Mouse (Mus musculus) midbrain, embryonic 15.5 days (tissue): Measurements from ENCODE around the gene Timd4. TPM values are rescaled to one million over a fixed set of nuclear protein-coding genes. Genes with fewer than 3 reads are reported as not detected.

Experiments used
- ATAC-seq: fragments of 200-750 bp; cut with Nextera tagmentation; replicated peaks from 2 replicates; pipeline ENCODE4 v1.8.0; 2017; ENCODE audit warnings: moderate TSS enrichment
- H3K27ac ChIP-seq: fragments of 300-500 bp; sonication (generic); 2 replicates; pipeline ENCODE4 v1.5.1; 2015; ENCODE audit warnings: mild to moderate bottlenecking, inconsistent platforms
- H3K27me3 ChIP-seq: fragments of 300-500 bp; sonication (generic); replicated peaks from 2 replicates; pipeline ENCODE4 v1.6.1; 2015; ENCODE audit warnings: inconsistent platforms
- H3K36me3 ChIP-seq: fragments of 300-500 bp; sonication (generic); replicated peaks from 2 replicates; pipeline ENCODE4 v1.6.1; 2015; ENCODE audit warnings: inconsistent platforms
- H3K4me1 ChIP-seq: fragments of 300-500 bp; sonication (generic); 2 replicates; pipeline ENCODE4 v1.6.1; 2015; ENCODE audit warnings: inconsistent platforms
- H3K4me2 ChIP-seq: fragments of 300-500 bp; sonication (generic); 2 replicates; pipeline ENCODE4 v1.6.1; 2015; ENCODE audit warnings: inconsistent platforms, mild to moderate bottlenecking, moderate library complexity
- H3K4me3 ChIP-seq: fragments of 300-500 bp; sonication (generic); 2 replicates; pipeline ENCODE4 v1.5.1; 2015; ENCODE audit warnings: mild to moderate bottlenecking, inconsistent platforms
- H3K9ac ChIP-seq: fragments of 300-500 bp; sonication (generic); 2 replicates; pipeline ENCODE4 v1.6.1; 2015; ENCODE audit warnings: mild to moderate bottlenecking, inconsistent platforms
- H3K9me3 ChIP-seq: fragments of 300-500 bp; sonication (generic); 2 replicates; pipeline ENCODE4 v1.6.1; 2016; ENCODE audit warnings: inconsistent platforms
- WGBS: fragments of 180-500 bp; shearing (Covaris S2); methylation state at CpG from one replicate; pipeline ENCODE4 v1.1.7; 2015; ENCODE audit warnings: mixed read lengths; 5-methylcytosine and 5-hydroxymethylcytosine counted together
- polyA plus RNA-seq: library from polyadenylated mRNA; unstranded; fragments of >200 nt; fragmentation: Nextera tagmentation; extraction: Ambion mirVana; gene quantifications from 2 replicates; pipeline ENCODE4 v1.2.1, GENCODE M21; 2015

Gene Timd4
- polyA plus RNA-seq = 0.10 TPM in 1 of 2 replicates, not detected in the other

DNA sequence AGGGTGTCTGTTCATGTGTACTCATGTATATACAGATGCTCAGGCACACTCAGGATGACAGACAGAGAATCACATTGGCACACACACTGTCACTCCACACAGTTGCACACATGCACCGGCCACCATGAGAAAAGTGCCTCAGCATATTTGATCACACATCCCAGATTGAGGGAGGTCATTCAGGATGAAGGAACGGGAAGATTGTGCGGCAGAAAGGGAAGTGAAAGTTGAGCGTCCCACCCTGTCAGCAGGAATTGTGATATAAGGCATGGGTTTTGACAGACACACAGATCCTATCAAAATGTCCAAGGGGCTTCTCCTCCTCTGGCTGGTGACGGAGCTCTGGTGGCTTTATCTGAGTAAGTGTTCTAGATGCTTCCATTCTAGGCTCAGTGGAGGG is at the start of gene Timd4:
Gene Timd4 (plus strand): TSS at position 290 of the 400 bp plus-strand sequence.
- 90% methylated on average over 5 of the region's 5 CpGs for WGBS
- Histone ChIP-seq H3K4me2 (no peak within 1 kb of the TSS), H3K9me3 (no peaks in the 10 kb centered on the region)

DNA sequence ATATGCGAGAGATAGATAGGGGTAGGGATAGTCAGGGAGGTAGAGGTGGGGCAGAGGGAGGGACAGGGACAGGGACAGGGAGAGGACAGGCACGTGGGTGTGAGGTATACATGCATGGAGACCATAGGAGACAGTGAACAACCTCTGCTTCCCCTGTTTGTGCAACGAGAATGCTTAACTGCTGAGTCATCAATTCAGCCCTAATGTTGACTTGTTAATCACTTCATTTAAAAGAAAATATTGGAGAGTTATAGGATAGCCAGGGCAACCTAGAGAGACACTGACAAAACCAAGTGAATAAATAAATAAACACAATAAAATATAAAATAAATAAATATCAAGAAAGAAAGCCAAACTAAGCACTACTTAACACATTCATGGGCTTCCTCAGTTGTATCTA is 33.7 kb upstream of the Timd4 start:
- no peaks in the 10 kb centered on the region for H3K4me1 ChIP-seq
- no peak overlapping the region for H3K4me2 ChIP-seq
- H3K27me3 ChIP-seq = no peaks in the 10 kb centered on the region
- no peaks in the 10 kb centered on the region for H3K9me3 ChIP-seq
- no peak overlapping the region for H3K4me3 ChIP-seq
- H3K9ac ChIP-seq = no peak overlapping the region
- 76% methylated on average over 3 of the region's 3 CpGs for WGBS
- no peak overlapping the region for H3K27ac ChIP-seq
- H3K36me3 ChIP-seq = no peaks in the 10 kb centered on the region
- no peak for ATAC-seq

More for the DNA sequence above, at the start of gene Timd4:
- Histone ChIP-seq H3K36me3 (no peaks in the 10 kb centered on the region), H3K9ac (no peak within 1 kb of the TSS), H3K4me1 (no peaks in the 10 kb centered on the region), H3K27me3 (no peaks in the 10 kb centered on the region), H3K4me3 (no peak within 1 kb of the TSS), H3K27ac (no peak within 1 kb of the TSS)
- no peak for ATAC-seq

DNA sequence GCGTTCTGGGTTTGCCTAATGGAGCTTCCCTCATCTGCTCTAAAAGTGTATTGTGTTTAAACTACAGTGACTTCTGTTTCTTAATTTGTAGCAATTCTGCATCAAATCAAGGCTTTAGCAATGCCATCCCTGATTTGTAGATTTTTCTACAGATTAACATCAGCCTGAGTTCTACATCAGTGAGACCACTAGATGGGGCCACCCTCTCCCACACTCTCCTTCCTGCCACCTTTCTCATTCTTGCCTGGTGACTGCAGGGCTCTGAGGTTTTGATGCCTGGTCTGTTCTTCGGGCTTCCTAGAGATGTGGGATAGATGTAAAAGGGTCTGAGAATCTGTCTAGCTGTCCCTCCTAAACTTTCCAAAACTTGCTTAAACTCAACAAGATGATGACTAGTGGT is 30.8 kb upstream of the Timd4 start:
- H3K4me2 ChIP-seq = no peak overlapping the region
- no peaks in the 10 kb centered on the region for H3K27me3 ChIP-seq
- H3K9me3 ChIP-seq = no peaks in the 10 kb centered on the region
- no peak overlapping the region for H3K27ac ChIP-seq
- H3K36me3 ChIP-seq = no peaks in the 10 kb centered on the region
- no peaks in the 10 kb centered on the region for H3K4me1 ChIP-seq
- no peak overlapping the region for H3K9ac ChIP-seq
- WGBS = 87% methylated on average over 2 of the region's 2 CpGs
- no peak overlapping the region for H3K4me3 ChIP-seq
- ATAC-seq = no peak

DNA sequence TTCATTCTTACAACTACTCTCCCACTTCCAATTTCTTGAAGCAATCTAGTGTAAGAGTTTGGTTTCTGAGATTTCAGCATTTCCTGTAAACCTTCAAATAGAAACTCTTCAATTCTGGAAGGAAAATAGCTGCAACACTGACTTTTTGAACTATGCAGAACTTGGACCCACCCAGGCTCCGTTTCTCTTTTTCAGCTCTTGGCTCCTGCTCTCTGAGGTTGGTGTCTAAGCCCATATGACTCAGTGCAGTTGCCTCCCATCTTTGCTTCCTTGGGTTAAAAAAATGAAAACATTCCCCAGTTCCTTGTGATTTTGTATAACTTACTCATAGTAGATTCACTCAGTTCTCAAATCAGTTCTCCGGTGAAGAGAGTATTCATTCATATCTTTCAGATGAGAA is 6.2 kb upstream of the Timd4 start:
- H3K27me3 ChIP-seq = no peaks in the 10 kb centered on the region
- H3K4me3 ChIP-seq = no peak overlapping the region
- no peaks in the 10 kb centered on the region for H3K36me3 ChIP-seq
- WGBS = 94% methylated on average over 2 of the region's 2 CpGs
- no peak overlapping the region for H3K9ac ChIP-seq
- H3K4me1 ChIP-seq = no peaks in the 10 kb centered on the region
- no peaks in the 10 kb centered on the region for H3K9me3 ChIP-seq
- no peak for ATAC-seq
- no peak overlapping the region for H3K27ac ChIP-seq
- H3K4me2 ChIP-seq = no peak overlapping the region

DNA sequence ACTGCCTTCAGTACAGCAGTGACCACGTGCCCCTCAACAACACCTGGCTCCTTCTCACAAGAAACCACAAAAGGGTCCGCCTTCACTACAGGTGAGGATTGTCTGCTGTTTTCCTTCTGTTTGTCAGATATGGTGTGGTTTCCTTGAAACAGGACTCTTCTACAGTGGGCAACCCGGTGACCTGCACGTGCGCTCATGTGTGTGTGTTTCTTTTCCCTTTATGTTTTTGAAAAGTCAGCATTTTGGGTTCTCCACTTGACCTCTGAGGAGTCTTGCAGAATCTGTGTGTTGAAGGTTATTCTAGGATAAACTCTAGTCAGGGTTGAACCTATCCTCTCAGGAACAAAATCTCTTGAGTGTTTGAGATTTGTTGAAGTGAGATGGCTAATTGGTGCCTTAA is 7.1 kb downstream of the Timd4 start:
- 89% methylated on average over 5 of the region's 5 CpGs for WGBS
- no peak overlapping the region for H3K9ac ChIP-seq
- no peaks in the 10 kb centered on the region for H3K27me3 ChIP-seq
- H3K36me3 ChIP-seq = no peaks in the 10 kb centered on the region
- H3K27ac ChIP-seq = no peak overlapping the region
- no peaks in the 10 kb centered on the region for H3K4me1 ChIP-seq
- no peak overlapping the region for H3K4me2 ChIP-seq
- ATAC-seq = no peak
- no peak overlapping the region for H3K4me3 ChIP-seq
- H3K9me3 ChIP-seq = no peaks in the 10 kb centered on the region

DNA sequence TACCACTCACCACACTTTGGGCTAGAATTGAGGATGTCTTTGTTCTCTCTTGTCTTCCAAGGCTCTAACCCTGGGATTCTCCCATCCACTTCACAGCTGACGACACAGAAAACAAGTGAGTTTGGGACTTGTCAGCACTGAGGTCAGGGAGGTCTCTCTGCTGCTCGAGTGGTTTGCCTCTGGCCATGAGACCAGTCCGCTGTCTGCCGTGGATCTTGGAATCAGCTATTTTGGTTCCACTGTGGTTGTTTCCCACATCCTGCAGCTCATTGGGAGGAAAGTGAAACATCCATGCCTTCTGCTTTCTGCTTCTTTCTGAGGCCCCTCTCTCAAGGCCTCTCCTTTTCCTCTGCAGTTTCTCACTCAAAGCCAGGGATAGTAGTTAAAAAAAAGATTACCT is 9.3 kb downstream of the Timd4 start:
- H3K9ac ChIP-seq = no peak overlapping the region
- WGBS = 58% methylated on average over 4 of the region's 4 CpGs
- H3K4me3 ChIP-seq = no peak overlapping the region
- no peaks in the 10 kb centered on the region for H3K36me3 ChIP-seq
- H3K27ac ChIP-seq = no peak overlapping the region
- H3K27me3 ChIP-seq = no peaks in the 10 kb centered on the region
- no peaks in the 10 kb centered on the region for H3K4me1 ChIP-seq
- no peak for ATAC-seq
- no peaks in the 10 kb centered on the region for H3K9me3 ChIP-seq
- no peak overlapping the region for H3K4me2 ChIP-seq

DNA sequence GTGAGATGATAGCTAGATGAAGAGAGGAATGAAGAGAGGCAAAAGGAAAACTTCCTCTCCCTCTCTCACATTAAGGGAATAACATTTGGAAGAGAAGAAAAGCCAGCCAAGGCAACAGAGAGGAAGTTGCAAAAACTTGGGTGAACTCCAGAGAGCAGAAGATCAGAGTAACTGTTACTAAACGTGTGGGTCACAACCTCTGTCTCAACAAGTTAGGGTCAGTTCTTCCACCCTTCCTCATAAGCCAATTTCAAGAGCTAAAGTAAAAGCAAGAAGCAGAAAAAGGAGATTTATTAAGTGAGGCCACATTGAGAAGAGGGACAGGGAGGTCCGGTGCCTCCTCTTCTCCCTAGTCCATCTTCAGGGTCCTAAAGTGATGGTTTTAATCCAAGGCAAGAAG is 19.7 kb downstream of the Timd4 start:
- Histone ChIP-seq H3K27me3 (no peaks in the 10 kb centered on the region), H3K36me3 (no peaks in the 10 kb centered on the region), H3K9ac (no peak overlapping the region), H3K4me3 (no peak overlapping the region), H3K4me2 (no peak overlapping the region), H3K27ac (no peak overlapping the region), H3K4me1 (no peaks in the 10 kb centered on the region), H3K9me3 (no peaks in the 10 kb centered on the region)
- ATAC-seq = no peak
- WGBS = 84% methylated on average over 2 of the region's 2 CpGs

DNA sequence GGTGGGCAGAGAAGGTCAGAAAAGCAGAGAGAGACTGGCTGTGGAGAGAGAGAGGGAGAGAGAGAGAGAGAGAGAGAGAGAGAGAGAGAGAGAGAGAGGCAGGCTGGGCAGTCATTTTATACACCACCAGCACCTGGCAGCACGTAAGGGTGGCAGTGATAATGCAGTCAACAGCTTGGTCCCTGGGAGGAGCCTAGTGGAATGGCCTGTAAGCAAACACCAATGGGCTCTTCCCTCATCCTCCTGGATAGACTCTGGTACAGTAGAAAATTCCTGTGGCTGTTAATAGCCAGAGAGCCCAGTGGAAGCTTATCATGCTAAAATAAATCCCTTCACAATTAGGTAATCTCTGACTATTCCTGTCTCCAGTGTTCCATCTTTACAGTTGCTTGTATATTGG is 24.5 kb downstream of the Timd4 start:
- no peak for ATAC-seq
- Histone ChIP-seq H3K4me1 (no peaks in the 10 kb centered on the region), H3K9me3 (no peaks in the 10 kb centered on the region), H3K4me2 (no peak overlapping the region), H3K9ac (no peak overlapping the region), H3K27ac (no peak overlapping the region), H3K27me3 (no peaks in the 10 kb centered on the region), H3K36me3 (no peaks in the 10 kb centered on the region), H3K4me3 (no peak overlapping the region)
- WGBS = 89% methylated on average over 1 of the region's 1 CpGs

DNA sequence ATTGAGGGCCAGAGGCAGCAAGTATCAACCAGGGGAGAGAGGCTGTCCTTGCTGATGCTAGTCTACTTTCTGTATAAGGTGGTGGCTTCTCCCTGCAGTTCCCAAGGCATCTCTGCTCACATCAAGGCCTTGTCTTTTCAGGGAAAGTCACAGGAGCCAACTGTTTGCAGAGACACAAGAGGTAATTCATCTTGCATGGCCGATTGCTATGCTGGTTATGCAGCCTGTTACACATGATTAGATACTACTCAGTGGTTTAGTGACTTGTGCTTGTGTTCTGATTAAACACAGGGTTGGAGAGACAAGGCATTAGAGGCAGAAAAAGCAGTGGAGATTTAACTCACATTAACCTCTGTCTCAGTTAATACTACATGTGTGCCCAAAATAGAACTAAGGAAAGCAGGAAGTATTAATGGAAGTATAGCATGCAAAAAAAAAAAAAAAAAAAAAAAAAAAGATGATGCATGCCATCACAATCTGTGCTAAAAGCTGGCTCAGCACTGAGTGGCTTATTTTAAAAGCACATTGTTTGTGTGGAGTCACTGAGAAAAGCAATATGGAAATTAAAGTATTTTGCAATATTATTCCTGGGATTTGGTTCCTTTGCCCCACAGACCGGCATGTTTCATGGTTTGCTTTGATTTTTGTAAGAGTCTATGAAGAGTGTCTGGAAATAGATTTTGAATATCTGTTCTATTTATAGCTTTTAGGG is 31.6 kb downstream of the Timd4 start:
- no peak for ATAC-seq
- 61% methylated on average over 2 of the region's 2 CpGs for WGBS
- H3K4me3 ChIP-seq = no peak overlapping the region

DNA sequence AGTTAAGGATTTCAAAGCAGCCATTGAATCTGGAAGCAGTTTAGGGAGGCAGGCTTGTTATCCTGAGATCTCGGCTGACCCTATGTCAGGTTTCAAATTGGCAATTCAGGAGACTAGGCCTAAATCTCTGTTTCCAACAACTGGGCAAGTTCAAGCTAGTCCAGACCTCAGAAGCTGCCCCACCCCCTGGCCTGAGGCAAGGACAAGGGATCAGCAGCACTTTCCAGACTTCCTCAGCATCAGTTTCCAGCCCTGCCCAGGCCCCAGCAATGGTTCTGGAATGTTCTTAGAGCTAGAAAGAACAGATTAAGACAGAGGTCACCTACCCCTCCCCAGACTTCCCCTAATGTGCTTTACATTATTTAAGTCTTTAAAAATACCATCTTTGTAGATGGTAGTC is 36.1 kb downstream of the Timd4 start:
- Histone ChIP-seq H3K36me3 (no peaks in the 10 kb centered on the region), H3K27ac (no peak overlapping the region), H3K4me3 (no peak overlapping the region), H3K4me2 (no peak overlapping the region), H3K27me3 (no peaks in the 10 kb centered on the region), H3K9me3 (no peaks in the 10 kb centered on the region), H3K9ac (no peak overlapping the region), H3K4me1 (no peaks in the 10 kb centered on the region)
- 75% methylated on average over 1 of the region's 1 CpGs for WGBS
- no peak for ATAC-seq

More for the DNA sequence above, 31.6 kb downstream of the Timd4 start:
- no peaks in the 10 kb centered on the region for H3K36me3 ChIP-seq
- H3K9ac ChIP-seq = no peak overlapping the region
- no peak overlapping the region for H3K4me2 ChIP-seq
- H3K27ac ChIP-seq = no peak overlapping the region
- H3K9me3 ChIP-seq = no peaks in the 10 kb centered on the region
- no peaks in the 10 kb centered on the region for H3K27me3 ChIP-seq
- H3K4me1 ChIP-seq = no peaks in the 10 kb centered on the region

DNA sequence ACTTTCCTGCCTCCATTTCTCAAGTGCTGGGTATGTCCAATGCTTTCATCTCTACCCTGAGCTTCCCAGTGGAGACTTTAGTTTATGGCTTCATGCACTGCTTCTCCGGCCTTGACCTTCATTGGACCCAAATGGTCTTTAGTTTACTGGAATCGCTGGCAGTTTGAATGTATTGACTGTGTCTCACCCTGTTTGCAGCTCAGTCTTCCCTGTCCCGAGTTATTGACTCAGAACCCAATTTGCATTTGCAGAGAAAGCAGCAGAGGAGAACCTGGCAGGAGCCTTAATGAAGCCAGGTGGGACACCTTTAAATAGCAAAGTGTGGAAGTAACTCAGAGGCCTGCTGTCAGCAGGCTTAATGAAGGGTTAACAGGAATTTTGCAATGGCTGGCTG is 37.2 kb downstream of the Timd4 start:
- no peaks in the 10 kb centered on the region for H3K27me3 ChIP-seq
- no peak overlapping the region for H3K27ac ChIP-seq
- H3K9ac ChIP-seq = no peak overlapping the region
- 48% methylated on average over 3 of the region's 3 CpGs for WGBS
- no peak overlapping the region for H3K4me2 ChIP-seq
- H3K36me3 ChIP-seq = no peaks in the 10 kb centered on the region
- ATAC-seq = no peak
- no peaks in the 10 kb centered on the region for H3K4me1 ChIP-seq
- no peak overlapping the region for H3K4me3 ChIP-seq
- H3K9me3 ChIP-seq = no peaks in the 10 kb centered on the region

DNA sequence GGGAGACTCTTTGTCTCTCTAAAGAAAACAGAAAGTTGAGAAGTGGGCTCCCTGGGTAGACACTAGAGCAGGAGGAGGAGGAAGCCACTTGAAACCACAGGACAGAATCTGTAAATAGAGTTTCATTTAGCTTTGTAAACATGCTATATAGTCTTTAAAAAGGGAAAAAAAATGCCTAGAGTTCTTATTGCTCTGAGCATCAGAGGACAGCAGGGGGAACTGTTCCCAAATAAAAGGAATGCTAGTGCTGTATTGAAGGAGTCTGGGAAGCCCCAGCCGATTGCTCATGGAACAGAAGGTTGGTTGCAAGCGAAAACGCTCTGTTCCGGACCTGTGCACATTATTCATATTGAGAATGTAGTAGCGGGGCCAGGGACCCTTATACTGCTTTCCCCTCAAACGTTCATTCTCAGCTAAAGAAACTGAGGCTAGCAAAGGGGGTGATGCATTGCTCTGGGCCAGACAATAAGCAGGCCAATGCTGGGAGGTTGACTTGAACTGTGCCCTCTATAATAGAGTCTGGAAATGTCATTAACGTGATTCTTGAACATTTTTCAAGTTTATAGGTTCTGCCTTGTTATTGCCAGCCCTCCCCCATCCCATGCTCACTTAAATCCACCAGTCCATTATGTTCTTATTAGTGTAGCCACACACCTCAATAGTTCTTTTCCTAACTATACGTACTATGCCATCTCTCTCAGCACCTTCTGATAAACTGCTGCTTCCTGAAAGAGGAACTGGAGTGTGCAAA is 37.8 kb downstream of the Timd4 start:
- peak; percentile 86 for ATAC-seq
- Histone ChIP-seq H3K4me2 (no peak overlapping the region), H3K4me1 (no peaks in the 10 kb centered on the region), H3K4me3 (no peak overlapping the region), H3K9me3 (no peaks in the 10 kb centered on the region), H3K27me3 (no peaks in the 10 kb centered on the region), H3K36me3 (no peaks in the 10 kb centered on the region), H3K27ac (no peak overlapping the region), H3K9ac (no peak overlapping the region)
- 29% methylated on average over 8 of the region's 8 CpGs for WGBS

DNA sequence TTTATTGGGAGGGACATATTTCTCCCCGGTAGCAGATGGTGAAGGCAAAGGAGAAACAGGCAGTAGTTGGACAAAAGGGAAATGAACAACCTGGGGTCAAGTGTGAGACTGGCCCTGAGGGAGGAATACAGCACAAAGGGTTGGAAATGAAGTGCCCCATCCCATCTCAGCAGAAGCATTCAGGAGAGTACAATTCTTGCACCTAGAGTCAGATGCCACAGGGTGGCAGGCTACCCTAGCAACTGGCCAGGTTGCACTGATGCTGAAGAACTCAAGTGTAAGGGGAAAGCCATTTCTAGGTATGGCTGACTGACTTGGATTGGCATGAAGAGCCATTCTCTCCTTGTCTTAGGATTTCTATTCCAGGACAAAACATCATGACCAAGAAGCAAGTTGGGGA is 54.2 kb downstream of the Timd4 start:
- no peaks in the 10 kb centered on the region for H3K27me3 ChIP-seq
- H3K4me1 ChIP-seq = no peaks in the 10 kb centered on the region
- no peaks in the 10 kb centered on the region for H3K36me3 ChIP-seq
- no peak overlapping the region for H3K4me2 ChIP-seq
- no peak for ATAC-seq
- no peak overlapping the region for H3K9ac ChIP-seq
- no peaks in the 10 kb centered on the region for H3K9me3 ChIP-seq
- H3K4me3 ChIP-seq = no peak overlapping the region
- WGBS = 81% methylated on average over 1 of the region's 1 CpGs
- no peak overlapping the region for H3K27ac ChIP-seq
